Mouse (Mus musculus) testis, adult 2 months (tissue): ENCODE measurements at regions not wholly inside any gene's neighbourhood (a gene's known extent, or its start where the extent isn't known, plus 50 kb on each side); places are given as distances from the start of the nearest gene placed in this dataset.

ENCODE experiments used
- H3K27ac ChIP-seq: fragments of 200-500 bp; 2 replicates; pipeline ENCODE4 v1.5.1; 2012; ENCODE audit warnings: low read depth, low read length; ENCODE audit not compliant: control insufficient read depth, insufficient read depth
- H3K27me3 ChIP-seq: fragments of 200-500 bp; 2 replicates; pipeline ENCODE4 v1.6.1; 2012; ENCODE audit warnings: mild to moderate bottlenecking, low read length, moderate library complexity; ENCODE audit not compliant: control insufficient read depth, insufficient read depth
- H3K36me3 ChIP-seq: fragments of 200-500 bp; 2 replicates; pipeline ENCODE4 v1.6.1; 2012; ENCODE audit warnings: mild to moderate bottlenecking, low read length; ENCODE audit not compliant: control insufficient read depth, insufficient read depth
- H3K4me1 ChIP-seq: fragments of 200-500 bp; 2 replicates; pipeline ENCODE4 v1.6.1; 2012; ENCODE audit warnings: low read length; ENCODE audit not compliant: control insufficient read depth, insufficient read depth
- H3K4me3 ChIP-seq: fragments of 200-500 bp; 2 replicates; pipeline ENCODE4 v1.5.1; 2012; ENCODE audit warnings: low read depth, mild to moderate bottlenecking, low read length, moderate library complexity, mixed read lengths; ENCODE audit not compliant: control insufficient read depth
- CTCF ChIP-seq: fragments of 200-500 bp; IDR thresholded peaks from 2 replicates; pipeline ENCODE4 v1.5.1; 2012; ENCODE audit warnings: low read depth, mild to moderate bottlenecking, inconsistent platforms, low read length, moderate library complexity; ENCODE audit not compliant: control insufficient read depth, insufficient read depth, insufficient replicate concordance
- POLR2A ChIP-seq: fragments of 200-500 bp; IDR thresholded peaks from 2 replicates; pipeline ENCODE4 v1.6.1; 2012; ENCODE audit warnings: low read depth, mild to moderate bottlenecking, inconsistent platforms, low read length, moderate library complexity; ENCODE audit not compliant: control insufficient read depth

DNA sequence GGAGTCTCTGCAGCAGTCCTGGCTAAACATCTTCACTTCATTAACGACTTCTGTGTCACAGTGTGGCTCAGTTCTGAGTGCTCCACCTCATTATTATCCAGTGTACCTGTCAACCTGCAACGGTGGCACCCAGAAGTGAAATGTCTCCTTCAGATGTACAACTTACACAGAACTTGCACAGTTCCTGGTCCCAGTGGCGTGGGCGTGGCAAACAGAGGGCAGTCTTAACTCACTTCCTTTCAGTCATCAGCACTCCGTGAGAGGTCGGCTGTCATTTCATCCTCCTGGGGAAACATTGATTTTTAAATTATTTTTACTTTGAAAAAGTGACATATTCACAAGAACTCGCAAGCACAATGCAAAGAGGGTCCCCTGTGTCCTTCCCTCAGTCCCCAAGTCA, 103.6 kb upstream of the Teddm2 start:
- Histone ChIP-seq H3K27ac (no peak overlapping the region), H3K4me3 (no peak overlapping the region), H3K27me3 (no peaks in the 10 kb centered on the region), H3K36me3 (no peaks in the 10 kb centered on the region), H3K4me1 (peaks cover 2% of the 10 kb centered on the region)
- TF ChIP-seq POLR2A (no peak), CTCF (no peak)

GRCm38 (mm10) chr1:154004647-154005046, 104.6 kb upstream of the Teddm2 start:
- no peak overlapping the region for H3K27ac ChIP-seq
- no peaks in the 10 kb centered on the region for H3K27me3 ChIP-seq
- TF ChIP-seq CTCF: no peak
- no peak for TF ChIP-seq POLR2A

GRCm38 (mm10) chr1:154006055-154006454, 106.0 kb upstream of the Teddm2 start:
- H3K4me1 ChIP-seq: peaks cover 3% of the 10 kb centered on the region
- H3K36me3 ChIP-seq: no peaks in the 10 kb centered on the region
- TF ChIP-seq CTCF (no peak), POLR2A (no peak)
- H3K27ac ChIP-seq: no peak overlapping the region; the same call in 1 of the 2 replicates
- H3K4me3 ChIP-seq: no peak overlapping the region
- no peaks in the 10 kb centered on the region for H3K27me3 ChIP-seq

More at GRCm38 (mm10) chr1:154004647-154005046, 104.6 kb upstream of the Teddm2 start:
- Histone ChIP-seq H3K4me1 (peaks cover 3% of the 10 kb centered on the region), H3K4me3 (no peak overlapping the region), H3K36me3 (no peaks in the 10 kb centered on the region)

- TF ChIP-seq CTCF (no peak), POLR2A (no peak)
- H3K27me3 ChIP-seq: no peaks in the 10 kb centered on the region
- no peak overlapping the region for H3K4me3 ChIP-seq
- H3K4me1 ChIP-seq: peaks cover 3% of the 10 kb centered on the region
- no peaks in the 10 kb centered on the region for H3K36me3 ChIP-seq
- no peak overlapping the region for H3K27ac ChIP-seq
These were observed 107.4 kb upstream of the Teddm2 start for GRCm38 (mm10) chr1:154007440-154007839.

DNA sequence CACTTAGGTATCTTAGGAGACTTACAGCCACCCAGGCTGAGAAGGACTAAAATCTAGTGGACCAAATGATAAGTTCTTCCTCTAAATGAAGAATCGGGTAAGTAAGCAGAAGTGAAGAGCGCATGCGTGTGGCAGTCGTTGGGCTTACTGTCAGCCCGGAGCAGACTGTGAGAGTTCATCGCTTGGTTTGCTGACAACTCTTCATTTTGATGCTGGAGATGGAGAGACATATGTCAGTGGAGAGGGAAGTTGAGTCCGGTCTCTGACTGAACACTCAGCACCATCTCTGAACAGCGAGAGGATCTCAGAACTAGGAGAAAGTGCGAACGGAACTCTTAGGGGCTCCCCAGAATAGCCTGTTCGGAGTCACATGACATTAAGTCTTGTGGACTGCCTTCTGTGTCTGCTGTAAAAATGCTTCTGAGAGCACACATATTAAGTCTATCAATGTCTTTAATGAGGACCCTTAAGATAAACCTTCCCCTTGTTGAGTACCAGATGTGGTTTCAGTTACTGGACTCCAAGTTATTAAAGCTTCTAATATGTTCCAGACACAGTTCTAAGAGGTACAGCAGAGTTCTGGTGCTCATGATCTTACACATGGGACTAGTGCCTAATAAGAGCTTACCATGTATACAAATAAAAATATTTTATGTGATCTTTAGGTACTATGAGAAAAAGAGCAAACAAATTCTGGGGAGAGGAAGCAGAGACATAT, 108.7 kb upstream of the Teddm2 start:
- Histone ChIP-seq H3K27ac (no peak overlapping the region), H3K4me1 (peaks cover 3% of the 10 kb centered on the region), H3K36me3 (no peaks in the 10 kb centered on the region), H3K27me3 (no peaks in the 10 kb centered on the region), H3K4me3 (no peak overlapping the region)
- no peak for TF ChIP-seq POLR2A
- no peak for TF ChIP-seq CTCF

- Histone ChIP-seq H3K27me3 (no peaks in the 10 kb centered on the region), H3K4me3 (no peak overlapping the region), H3K27ac (no peak overlapping the region), H3K36me3 (no peaks in the 10 kb centered on the region), H3K4me1 (peaks cover 3% of the 10 kb centered on the region)
- TF ChIP-seq CTCF (no peak), POLR2A (no peak)
These were observed 110.7 kb upstream of the Teddm2 start for GRCm38 (mm10) chr1:154010681-154011080.

DNA sequence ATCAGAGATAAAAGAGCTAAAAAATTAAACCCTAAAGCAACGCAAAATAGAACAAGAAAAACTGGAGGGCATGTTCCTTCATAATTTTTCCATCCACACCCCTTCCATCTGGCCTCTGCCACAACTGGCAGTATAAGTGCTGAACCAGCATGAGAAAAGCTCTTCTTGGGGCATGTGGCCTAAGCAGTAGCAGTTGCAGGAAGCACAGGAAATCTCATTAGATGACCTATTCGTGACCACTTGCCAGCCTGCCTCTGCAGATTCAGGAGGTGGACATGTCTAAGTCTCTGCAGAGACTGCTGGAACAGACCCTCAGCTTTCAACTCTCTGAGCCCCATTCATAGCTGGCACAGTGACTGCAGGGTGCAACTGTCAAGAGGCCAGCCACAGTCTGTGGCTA, 116.5 kb upstream of the Teddm2 start:
- Histone ChIP-seq H3K36me3 (no peaks in the 10 kb centered on the region), H3K4me3 (no peak overlapping the region), H3K27ac (no peak overlapping the region), H3K27me3 (no peaks in the 10 kb centered on the region), H3K4me1 (no peaks in the 10 kb centered on the region)
- no peak for TF ChIP-seq CTCF
- no peak for TF ChIP-seq POLR2A

- Histone ChIP-seq H3K4me1 (no peaks in the 10 kb centered on the region), H3K36me3 (no peaks in the 10 kb centered on the region), H3K27ac (no peak overlapping the region), H3K27me3 (no peaks in the 10 kb centered on the region), H3K4me3 (no peak overlapping the region)
- TF ChIP-seq CTCF (no peak), POLR2A (no peak)
These were observed 118.2 kb upstream of the Teddm2 start for GRCm38 (mm10) chr1:154018241-154018640.
